Mouse (Mus musculus) WW6 (cell line): ENCODE results near the gene Gfi1b.
A peak's percentile ranks its signal among the peaks of the same experiment; 100 is the strongest.

Experiments
- DNase-seq: peaks from one replicate; pipeline ENCODE4 v3.0.0-alpha.2; 2013; ENCODE audit warnings: low read depth, low spot score

Gfi1b gene

DNA sequence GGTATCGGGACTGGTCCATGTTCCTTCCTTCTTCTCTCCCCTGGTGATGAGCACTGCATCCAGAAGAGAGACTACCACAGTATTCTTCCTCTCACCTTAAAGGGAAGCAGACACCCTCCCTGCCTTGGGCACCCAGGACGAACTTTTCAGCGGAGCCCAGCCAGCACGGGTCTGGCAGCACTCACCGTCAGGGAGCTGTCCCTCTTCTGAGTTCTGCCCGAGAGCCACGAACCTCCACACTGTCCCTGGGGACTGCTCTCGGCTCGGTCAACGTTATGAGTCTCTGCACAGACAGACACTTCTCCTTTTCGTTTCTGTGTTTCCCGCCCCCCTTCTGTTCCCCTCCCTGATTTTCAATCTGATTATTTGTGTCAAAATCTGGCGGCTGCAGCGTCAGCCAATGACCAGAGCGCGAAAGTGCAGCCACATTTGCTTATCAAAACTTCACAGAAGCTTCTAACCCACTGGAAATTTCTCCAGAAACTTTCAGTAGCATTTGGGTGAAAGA, at the start of gene Gfi1b:
TSS of gene Gfi1b (minus strand) at position 319 of the 508 bp plus-strand sequence.
- DNase-seq = no peak

DNA sequence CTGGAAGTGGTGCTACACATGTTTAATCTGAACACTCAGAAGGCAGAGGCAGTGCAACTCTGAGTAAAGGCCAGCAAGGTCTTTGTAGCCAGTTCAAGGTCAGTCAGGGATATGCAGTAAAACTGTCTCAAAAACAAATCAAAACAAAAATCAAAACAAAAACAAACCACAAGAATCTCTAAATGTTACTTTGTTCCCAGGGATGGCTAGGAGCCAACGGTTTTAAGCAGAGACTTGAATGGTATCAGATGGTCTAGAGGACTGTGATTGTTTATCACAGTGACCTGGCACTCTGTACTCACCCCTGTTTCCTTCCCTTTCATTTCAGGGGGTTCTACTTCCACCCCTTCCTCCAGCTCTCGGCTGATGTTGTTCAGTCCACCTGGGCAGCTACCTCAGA, 49.7 kb upstream of the Gfi1b start:
- no peak for DNase-seq

DNA sequence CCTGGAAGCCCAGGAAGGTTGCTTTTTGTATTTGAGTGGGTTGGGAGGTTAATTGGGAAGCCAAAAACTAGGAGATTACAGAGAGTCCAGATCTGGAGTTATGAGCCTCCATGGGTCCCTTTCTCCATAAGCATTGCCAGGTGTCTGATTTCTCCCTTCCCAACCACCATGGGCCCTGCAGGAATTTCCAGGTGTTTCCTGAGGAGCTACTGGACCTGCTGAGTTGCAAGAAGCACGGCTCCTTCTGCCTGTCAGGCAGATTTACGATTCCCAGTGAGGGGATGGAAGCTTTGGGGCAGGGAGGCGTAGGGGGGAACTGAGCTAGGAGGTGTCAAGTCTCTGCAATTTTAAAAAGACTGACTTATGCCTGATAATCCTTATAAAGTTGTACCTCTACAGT, 44.0 kb upstream of the Gfi1b start:
- DNase-seq = no peak

DNA sequence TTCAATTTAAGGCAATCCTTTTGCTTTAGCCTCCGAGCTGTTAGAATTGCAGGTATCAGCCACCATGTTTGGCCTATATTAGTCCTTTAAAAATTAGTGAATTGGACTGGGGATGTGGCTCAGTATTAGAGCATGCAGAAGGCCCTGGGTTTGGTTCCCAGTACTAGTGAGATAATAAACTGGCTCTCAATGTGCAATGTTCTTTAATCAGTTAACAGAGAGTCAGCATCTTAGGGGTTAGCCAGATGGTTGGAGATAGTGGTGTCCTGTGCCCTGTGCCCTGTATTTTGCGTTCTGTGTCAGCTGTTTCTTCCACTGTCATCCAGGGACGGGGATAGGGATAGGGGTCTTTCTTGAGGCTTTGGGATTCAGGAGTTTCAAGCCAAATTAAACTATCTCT, 41.1 kb upstream of the Gfi1b start:
- no peak for DNase-seq

DNA sequence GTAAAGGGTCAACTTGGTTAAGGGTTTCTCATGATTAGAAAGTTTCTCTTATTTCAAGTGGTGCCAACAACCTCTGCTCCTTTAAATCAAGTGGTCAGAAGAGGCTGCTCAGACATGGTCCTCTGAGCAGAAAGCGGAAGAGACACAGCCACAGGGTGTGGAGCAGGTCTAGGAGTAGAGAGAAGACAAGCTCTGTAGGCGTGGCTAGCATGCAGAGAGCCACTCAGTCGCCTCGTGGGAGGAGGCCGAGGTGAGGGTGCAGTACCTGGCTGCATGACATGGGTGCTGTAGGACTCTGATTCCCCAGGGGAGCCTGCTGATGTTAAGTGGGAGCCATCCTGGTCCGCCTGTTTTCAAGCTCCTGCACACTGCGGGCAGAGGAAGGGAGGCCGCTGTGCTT, 34.4 kb upstream of the Gfi1b start:
- DNase-seq = no peak

DNA sequence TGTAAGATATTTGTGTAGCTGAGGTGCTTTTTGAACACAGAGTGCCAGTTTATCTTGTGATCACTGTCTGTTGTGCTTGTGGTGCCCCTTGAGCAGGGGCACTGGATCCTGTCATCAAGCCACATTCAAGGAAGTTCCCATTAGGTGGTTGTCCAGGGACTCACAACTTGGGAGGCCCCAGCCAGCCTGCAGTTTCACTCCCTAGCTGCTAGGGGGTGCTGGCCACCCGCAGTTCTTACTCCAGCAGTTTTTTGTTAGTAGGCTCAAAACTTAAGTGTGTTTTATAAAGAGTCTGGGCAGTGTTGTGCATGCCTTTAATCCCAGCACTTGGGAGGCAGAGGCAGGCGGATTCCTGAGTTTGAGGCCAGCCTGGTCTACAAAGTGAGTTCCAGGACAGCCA, 32.5 kb upstream of the Gfi1b start:
- no peak for DNase-seq

DNA sequence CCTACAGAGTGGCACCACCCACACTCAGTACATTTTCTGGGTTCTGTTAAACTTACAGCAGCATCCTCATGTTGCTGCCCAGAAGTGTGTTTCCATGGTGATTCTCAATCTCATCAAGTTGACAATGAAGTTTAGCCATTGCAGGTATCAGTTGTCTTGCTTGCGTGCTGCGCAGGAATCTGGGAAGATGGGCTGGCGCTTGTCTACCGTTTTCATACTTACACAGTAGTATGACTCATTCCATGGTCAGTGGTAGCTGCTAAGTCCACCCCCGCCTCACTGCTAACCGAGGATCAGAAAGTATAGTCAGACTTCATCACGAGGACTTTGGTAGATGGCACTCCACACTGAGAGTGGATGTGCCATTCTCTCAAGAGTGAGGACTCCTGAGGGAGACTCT, 31.6 kb upstream of the Gfi1b start:
- DNase-seq = no peak

DNA sequence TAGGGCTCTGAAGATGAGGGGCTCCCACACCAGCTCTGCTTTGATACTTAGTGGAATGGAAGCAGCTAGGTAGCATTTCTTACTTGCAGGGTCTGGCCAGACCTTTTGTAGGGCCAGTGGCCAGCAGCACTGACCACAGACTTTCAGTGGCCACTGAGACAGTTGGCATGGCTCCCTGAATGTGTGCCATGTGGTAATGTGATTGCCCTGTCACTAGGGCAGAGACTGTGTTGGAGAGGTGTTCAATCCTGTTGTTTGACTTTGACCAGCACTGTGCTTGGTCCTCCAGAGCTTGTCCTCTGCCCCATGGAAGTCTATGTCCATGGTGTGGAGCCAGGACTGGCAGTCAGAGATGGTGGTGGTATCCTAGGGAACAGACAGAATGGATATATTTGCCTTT, 28.7 kb upstream of the Gfi1b start:
- no peak for DNase-seq

DNA sequence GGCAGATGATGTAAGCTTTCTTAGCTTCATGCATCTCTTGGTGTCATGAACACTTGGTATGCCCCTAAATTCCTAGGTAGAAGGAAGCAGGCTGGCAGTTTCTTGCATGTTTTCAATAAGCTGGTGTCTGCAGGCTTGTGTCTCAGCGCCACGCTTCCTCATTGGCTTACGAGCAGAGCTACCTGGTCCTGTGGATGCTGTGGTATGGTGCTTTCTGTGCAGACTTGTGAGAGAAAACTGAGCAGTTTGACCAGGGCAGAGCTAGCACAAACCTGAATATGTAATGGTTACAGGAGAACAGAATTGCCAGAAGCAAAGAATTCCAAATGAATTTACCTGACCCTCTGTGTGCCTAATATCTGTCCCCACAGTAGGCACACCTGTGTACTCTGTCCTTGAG, 21.3 kb upstream of the Gfi1b start:
- DNase-seq = no peak

DNA sequence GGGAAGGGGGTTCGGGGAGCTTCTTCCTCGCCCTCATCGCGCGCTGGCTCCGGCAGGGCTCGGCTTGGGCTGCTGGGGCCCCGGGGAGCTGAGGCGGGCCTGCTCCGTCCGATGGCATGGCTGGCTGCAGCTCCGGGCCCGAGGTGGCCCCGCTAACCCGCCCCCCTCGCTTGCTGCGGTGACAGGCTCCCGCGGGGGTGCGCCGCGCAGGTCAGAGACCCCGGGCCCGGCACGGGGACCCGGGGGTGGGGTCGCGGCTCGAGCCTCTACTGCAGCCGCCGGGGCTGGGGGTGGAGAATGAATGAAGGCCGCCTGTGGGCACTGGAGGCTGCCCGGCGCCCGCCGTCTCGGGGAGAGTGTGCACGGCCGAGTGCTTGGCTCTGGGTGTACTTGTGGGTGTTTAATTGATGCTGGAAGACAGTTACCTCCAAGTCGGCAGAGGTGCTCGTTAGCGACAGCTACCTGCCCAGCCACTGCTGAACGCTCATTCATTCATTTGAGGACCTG, 19.7 kb upstream of the Gfi1b start:
- DNase-seq = no peak

DNA sequence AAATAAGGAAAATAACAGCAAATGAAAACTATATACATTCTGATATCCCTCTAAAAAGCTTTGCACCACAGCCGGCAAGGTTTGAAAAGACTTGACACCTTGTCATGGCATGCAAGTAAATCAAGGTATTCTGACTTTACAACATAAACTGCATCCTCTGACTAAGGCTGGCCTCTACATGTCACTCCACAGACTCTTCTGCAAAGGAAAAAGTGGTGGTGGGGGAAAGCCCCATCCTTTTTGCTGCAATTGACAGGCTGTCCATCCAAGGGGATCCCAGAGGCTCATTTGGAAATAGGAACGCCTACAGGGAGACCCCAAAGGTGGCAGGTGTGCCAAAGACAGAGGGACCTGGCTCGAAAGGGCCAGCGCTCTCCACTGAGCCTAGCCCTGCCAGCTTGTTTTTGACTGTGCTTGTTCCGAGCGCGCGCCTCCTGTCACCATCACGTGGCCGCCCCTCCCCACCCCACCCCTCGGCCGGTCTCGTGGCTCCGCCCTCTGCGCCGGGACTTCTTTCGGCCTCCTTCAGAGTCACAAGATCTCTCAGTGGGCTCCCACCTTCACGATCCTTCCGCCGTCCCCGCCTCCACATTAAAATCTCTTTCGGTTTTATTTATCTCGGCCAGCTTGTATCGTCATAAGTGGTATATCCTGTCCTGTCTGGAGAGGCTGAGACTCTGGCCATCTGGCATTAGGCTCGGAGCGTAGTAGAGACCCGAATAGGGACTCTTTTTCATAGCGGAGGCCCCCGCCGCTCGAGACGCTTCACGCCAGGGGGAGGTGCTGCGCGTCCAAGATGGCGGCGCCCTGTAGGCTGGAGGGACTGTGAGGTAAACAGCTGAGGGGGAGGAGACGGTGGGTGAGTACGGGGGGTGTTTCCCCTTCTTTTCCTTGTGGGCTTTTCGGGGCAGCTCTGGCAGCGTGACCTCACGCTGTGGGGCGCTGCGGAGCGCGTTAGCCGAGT, 19.0 kb upstream of the Gfi1b start, which contains the start of gene Tsc1:
TSS of gene Tsc1 (plus strand) at position 768 of the 964 bp plus-strand sequence.
- peak; percentile 90 for DNase-seq

DNA sequence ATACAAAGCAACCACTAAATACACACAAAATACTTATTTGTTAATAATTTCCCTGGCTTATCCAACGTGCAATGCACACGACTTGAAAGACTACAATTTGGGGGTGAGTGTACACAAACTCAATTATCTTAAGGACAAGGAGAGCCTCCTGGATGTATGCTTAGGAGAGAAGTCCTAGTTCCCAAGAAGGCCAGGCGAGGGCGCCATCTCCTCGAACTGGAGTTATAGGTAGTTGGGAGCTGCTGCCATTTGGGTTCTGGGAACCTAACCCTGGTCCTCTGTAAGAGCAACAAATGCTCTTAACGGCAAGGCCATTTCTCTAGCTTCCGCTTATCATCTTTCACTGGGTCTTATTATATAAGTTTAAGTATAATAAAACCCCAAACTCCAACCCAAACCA, 18.0 kb upstream of the Gfi1b start:
- no peak for DNase-seq

DNA sequence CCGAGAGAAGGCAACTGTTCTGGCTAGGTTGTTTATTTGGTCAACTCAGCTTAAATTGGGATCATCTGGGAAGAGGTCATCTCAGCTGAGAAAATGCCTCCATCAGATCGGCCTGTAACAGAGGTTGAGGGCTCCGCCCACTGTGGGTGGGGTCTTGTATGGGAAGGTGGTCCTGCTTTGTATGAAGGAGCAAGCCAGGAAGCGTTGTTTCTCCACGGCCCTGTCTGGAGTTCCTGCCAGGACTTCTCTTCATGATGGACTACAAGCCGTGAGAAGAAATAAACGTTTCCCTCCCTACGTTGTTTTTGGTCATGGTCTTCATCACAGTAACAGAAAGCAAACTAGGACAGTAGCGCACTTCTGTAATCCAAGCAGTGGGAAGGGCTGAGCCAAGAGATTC, 17.1 kb upstream of the Gfi1b start:
- DNase-seq = no peak

DNA sequence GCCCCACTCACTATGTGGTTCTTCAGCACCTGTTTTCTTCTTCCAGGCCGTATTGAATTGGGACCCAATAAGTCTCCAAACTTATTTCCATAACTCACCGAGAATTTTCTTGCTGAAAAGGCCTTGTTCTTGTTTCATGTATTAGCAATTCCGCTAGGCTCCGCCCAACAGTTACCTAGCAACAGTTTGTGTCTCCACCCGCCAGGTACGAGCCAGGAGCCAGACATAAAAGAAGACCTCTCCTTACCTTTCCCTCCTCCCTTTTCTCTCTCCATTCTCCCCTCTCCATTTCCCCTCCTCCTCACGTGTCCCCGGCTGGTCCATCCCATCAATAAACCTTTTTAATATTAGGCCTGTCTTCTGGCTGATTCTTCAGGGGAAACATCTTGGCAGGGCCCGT, 16.6 kb upstream of the Gfi1b start:
- no peak for DNase-seq

DNA sequence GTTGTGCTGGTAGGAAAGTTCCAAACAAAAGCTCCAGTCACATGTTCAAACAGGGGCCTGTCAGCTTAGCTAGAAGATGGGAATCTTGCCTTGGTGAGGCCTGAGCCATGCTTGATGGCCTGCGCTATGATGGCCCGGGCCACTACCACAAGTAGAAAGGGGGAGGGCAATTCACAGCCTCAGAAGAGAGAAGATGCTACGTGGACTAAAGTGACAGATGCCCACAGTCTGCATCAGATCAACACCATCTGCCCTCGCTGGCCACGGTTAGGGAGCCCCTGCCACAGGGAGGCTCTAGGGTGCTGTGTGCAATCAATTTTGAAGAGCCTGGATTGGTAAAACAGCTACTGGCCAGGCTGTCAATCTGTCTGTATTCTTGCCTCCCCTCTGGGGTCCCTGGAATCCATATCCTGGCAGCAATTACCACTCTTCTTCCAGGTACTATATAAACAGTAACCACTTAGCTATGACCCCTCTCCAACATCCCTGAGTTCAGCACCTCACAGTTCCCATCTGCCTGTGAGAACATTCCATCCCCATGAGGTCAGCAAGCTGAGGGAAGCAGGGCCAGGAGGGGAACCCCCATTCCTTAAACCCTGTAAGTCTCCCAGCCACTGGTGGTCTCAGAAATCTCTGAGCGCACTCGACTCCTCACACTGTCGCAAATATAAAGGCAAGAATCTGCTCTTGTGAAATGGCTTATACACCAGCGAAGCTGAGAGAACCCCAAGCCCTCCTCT, 15.5 kb upstream of the Gfi1b start:
- DNase-seq = no peak

DNA sequence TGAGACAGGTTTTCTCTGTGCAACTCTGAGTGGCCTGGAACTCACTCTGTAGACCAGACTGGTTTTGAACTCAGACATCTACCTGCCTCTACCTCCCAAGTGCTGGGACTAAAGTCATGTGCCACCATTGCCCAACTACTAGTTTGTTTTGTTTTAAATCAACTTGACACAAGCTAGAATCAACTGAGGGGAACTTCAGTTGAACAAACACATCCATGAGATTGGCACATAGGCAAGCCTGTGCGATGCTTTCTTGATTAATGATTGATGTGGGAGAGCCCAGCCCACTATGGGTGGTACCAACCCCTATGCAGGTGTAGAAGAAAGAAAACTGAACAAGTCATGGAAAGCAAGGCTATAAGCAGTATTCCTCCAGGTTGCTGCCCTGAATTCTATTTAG, 13.4 kb upstream of the Gfi1b start:
- DNase-seq = no peak

DNA sequence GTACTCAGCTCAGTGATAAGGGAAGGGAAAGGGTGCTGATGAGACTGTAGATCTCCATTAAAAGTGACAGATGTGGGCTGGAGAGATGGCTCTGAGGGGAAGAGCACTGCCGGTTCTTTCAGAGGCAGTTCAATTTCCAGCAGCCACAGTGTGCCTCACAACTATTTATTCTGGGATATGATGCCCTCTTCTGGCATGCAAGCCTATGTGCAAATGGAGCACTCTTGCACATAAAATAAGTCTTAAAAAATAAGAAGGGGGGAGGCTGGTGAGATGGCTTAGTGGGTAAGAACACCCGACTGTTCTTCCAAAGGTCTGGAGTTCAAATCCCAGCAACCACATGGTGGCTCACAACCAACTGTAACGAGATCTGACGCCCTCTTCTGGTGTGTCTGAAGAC, 11.4 kb upstream of the Gfi1b start:
- no peak for DNase-seq

DNA sequence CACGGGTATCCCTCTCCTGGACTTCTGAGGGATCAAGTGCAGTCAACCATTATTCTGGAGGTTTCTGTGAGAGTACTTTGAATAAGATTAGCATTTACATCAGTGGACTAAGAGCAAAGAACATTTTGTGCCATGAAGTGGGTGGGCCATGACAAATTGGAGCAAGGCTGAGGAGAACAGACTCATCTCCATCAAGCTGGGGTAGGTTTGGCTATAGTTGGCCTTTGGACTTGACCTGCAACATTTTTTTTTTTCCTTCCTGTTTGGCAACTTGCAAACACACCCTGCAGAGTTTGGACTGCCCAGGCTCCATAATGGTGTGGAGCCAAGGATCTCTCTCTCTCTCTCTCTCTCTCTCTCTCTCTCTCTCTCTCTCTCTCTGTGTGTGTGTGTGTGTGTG, 10.8 kb upstream of the Gfi1b start:
- DNase-seq = no peak

DNA sequence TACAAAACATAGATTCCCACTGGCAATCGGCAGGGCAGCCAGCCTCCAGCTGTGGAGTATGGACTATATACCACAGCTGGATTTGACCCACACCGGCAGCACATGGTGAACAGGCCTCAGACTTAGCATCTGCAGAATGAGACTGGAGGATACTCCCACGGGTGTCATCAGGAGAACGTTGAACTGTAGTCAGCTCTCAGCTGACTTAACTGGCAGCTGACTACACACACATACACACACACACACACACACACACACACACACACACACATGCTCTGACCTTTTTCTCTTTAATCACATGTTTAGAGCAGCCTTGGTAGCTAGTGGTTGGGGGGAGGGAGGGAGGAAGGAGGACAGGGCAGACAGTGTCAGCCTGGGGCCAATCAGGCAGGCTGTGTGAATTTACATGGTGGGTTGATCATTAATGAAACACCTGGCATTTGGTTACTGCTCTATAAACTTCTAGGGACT, 8.2 kb upstream of the Gfi1b start:
- no peak for DNase-seq

DNA sequence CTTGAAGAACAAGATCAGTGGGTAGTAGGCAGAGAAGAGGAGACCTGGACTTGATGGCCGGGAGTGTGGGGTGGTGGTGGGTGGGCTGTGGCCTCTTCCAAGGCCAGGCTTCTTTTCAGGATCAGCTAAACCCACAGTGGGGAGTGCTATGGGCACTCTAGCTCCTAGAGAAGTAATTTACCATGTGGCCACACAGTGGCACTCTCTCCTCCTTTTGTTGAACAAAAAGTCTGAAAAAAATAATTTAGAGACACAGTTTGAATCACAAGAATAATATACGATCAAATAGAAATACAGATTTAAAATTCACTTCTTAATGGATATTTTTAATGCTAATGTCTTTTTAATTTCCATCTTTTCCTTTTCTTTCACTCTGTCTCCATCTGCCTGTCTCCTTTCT, 6.3 kb upstream of the Gfi1b start:
- no peak for DNase-seq

DNA sequence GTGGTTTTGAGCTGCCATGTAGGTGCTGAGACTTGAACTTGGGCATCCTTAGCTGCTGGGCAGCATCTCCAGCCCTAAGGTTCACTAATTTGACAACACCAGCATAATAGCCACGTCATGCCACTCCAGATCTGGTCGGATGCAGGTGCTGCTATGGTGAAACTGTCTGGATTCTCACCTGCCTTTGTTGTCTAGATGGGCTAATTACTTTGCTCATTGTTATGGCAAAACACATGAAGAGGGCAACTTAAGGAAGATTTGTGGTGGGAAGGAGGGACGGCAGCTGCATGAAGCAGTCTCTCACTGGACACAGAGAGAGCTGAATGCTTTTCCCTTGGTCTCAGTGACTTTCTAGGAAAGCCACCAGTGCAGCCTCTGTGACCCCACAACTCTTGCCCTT, 4.3 kb upstream of the Gfi1b start:
- DNase-seq = no peak

DNA sequence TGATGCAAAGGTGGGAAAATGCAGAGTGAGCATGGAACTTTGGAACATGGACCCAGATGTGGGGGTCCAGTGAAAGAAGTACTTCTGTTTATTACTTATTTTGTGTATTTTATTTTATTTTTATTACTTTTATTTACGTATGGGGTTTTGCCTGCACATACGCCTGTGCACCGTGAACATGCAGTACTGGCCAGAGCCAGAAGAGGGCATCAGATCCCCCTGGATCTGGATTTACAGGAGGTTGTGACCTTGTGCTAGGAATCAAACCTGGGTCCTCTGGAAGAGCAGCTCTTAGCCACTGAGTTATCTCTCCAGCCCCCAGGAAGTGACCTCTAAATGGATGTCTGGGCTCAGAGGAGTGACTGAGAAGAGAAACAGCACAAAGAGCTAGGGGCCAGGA, 3.1 kb upstream of the Gfi1b start:
- DNase-seq = no peak
